In the genomic region with DNA sequence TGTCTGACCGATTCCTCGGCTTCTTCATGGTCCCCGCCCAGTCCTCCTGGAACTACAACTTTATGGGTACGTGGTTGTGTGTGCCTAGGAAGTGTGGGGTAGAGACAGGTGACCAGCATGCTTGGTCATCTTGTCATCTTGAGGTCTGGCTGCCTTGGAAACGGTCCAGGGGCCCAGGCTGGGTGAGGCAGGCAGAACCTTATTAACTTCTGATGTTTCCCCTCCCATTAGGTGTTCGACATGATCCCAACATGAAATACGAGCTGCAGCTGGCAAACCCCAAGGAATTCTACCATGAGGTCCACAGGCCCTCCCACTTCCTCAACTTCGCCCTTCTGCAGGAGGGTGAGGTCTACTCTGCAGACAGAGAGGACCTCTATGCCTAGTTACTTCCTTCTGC, we compare ENCODE assay signal across 12 mouse cellular contexts. TPM values are rescaled to one million over a fixed set of nuclear protein-coding genes. Genes with fewer than 3 reads are reported as not detected.
A peak's percentile ranks its signal among the peaks of the same experiment; 100 is the strongest.
DNase-seq lines count a peak whose midpoint lies in the region; ATAC-seq and TF ChIP-seq lines count a peak whose summit lies in the region.
"Had no signal": no experiment of that assay in that cellular context is flagged by ENCODE, and none has a peak within 500 bp of the region (broad histone marks: within the 10 kb centered on the region; RNA-seq: fewer than 3 reads in every experiment).

No protein-coding gene starts in this region.

- no peaks in the 10 kb centered on the region for H3K27me3 ChIP-seq in intestine, embryonic 16.5 days (replicated peaks; ENCODE audit: control insufficient read depth, insufficient read depth, low read length)
- no peaks in the 10 kb centered on the region for H3K27me3 ChIP-seq in intestine, embryonic 15.5 days (replicated peaks)
- H3K27me3 ChIP-seq in heart, embryonic 13.5 days (replicated peaks) = no peaks in the 10 kb centered on the region
- no peaks in the 10 kb centered on the region for H3K27me3 ChIP-seq in liver, embryonic 15.5 days
- H3K27me3 ChIP-seq: embryonic facial prominence, embryonic 12.5 days; lung, embryonic 15.5 days; neural tube, embryonic 13.5 days; Patski had no signal

- H3K4me2 ChIP-seq in intestine, embryonic 16.5 days (ENCODE audit: low read depth, low read length) = no peak overlapping the region
- no peak overlapping the region for H3K4me2 ChIP-seq in intestine, embryonic 15.5 days (replicated peaks)
- peak overlapping the region; percentile 81 for H3K4me2 ChIP-seq in heart, embryonic 13.5 days
- H3K4me2 ChIP-seq in liver, embryonic 15.5 days = no peak overlapping the region

- peaks cover 15% of the 10 kb centered on the region for H3K36me3 ChIP-seq in intestine, embryonic 16.5 days (ENCODE audit: control insufficient read depth, insufficient read depth, low read length)
- H3K36me3 ChIP-seq in intestine, embryonic 15.5 days = peaks cover 39% of the 10 kb centered on the region
- peaks cover 57% of the 10 kb centered on the region for H3K36me3 ChIP-seq in heart, embryonic 13.5 days
- H3K36me3 ChIP-seq in liver, embryonic 15.5 days (replicated peaks) = peaks cover 61% of the 10 kb centered on the region

- no peak for TF ChIP-seq POLR2A in bone marrow macrophage, adult 2 months (IDR thresholded peaks at IDR 0.05; ENCODE audit: borderline replicate concordance, low read depth, low read length)

- no peak for ATAC-seq in intestine, embryonic 16.5 days
- no peak for ATAC-seq in intestine, embryonic 15.5 days
- ATAC-seq in heart, embryonic 13.5 days (ENCODE audit: extremely low read depth, insufficient number of reproducible peaks, low FRiP score, low TSS enrichment) = no peak
- no peak for ATAC-seq in liver, embryonic 15.5 days (ENCODE audit: insufficient read depth)

- peak overlapping the region; percentile 92; the same call in 1 of the 2 replicates for H3K27ac ChIP-seq in intestine, embryonic 16.5 days (ENCODE audit: low read length)
- no peak overlapping the region for H3K27ac ChIP-seq in intestine, embryonic 15.5 days
- 0 out of 2 replicates have a peak overlapping the region, but pooled peaks have one; percentile 0 for H3K27ac ChIP-seq in bone marrow macrophage, adult 2 months (ENCODE audit: insufficient read depth, low read depth, low read length)
- H3K27ac ChIP-seq in heart, embryonic 13.5 days (replicated peaks) = peak overlapping the region; percentile 92
- peak overlapping the region; percentile 82; the same call in 1 of the 2 replicates for H3K27ac ChIP-seq in liver, embryonic 15.5 days (replicated peaks)
- H3K27ac ChIP-seq: embryonic facial prominence, embryonic 12.5 days had no signal

- DNase-seq in ovary, postnatal 36 days (ENCODE audit: low spot score) = no peak
- no peak for DNase-seq in ovary, adult 18-20 months (ENCODE audit: low spot score)
- DNase-seq: thymus, postnatal 36 days had no signal

- no peak for TF ChIP-seq CTCF in bone marrow macrophage, adult 2 months (IDR thresholded peaks at IDR 0.05; ENCODE audit: low read depth, low read length)

- no peak overlapping the region for H3K9ac ChIP-seq in intestine, embryonic 16.5 days (ENCODE audit: low read depth, low read length)
- H3K9ac ChIP-seq in intestine, embryonic 15.5 days = no peak overlapping the region
- H3K9ac ChIP-seq in heart, embryonic 13.5 days = peak overlapping the region; percentile 84
- no peak overlapping the region for H3K9ac ChIP-seq in liver, embryonic 15.5 days

- peaks cover 19% of the 10 kb centered on the region for H3K4me1 ChIP-seq in intestine, embryonic 16.5 days (ENCODE audit: control insufficient read depth, insufficient read depth, low read length)
- peaks cover 26% of the 10 kb centered on the region for H3K4me1 ChIP-seq in intestine, embryonic 15.5 days (replicated peaks)
- peaks cover 15% of the 10 kb centered on the region for H3K4me1 ChIP-seq in bone marrow macrophage, adult 2 months (ENCODE audit: control insufficient read depth, insufficient read depth, low read length)
- H3K4me1 ChIP-seq in heart, embryonic 13.5 days = peaks cover 27% of the 10 kb centered on the region
- peaks cover 27% of the 10 kb centered on the region for H3K4me1 ChIP-seq in liver, embryonic 15.5 days (replicated peaks)

- H3K9me3 ChIP-seq in intestine, embryonic 16.5 days (ENCODE audit: control insufficient read depth, low read length) = no peaks in the 10 kb centered on the region
- no peaks in the 10 kb centered on the region for H3K9me3 ChIP-seq in intestine, embryonic 15.5 days
- no peaks in the 10 kb centered on the region for H3K9me3 ChIP-seq in heart, embryonic 13.5 days
- H3K9me3 ChIP-seq in liver, embryonic 15.5 days (replicated peaks) = no peaks in the 10 kb centered on the region
- H3K9me3 ChIP-seq: embryonic facial prominence, embryonic 12.5 days; lung, embryonic 15.5 days; neural tube, embryonic 13.5 days had no signal

- 63% methylated on average over 8 of the region's 8 CpGs for WGBS in intestine, embryonic 16.5 days
- 67% methylated on average over 8 of the region's 8 CpGs for WGBS in intestine, embryonic 15.5 days
- 67% methylated on average over 8 of the region's 8 CpGs for WGBS in heart, embryonic 13.5 days
- 56% methylated on average over 8 of the region's 8 CpGs for WGBS in liver, embryonic 15.5 days (ENCODE audit: insufficient replicate concordance)

- no peak overlapping the region for H3K4me3 ChIP-seq in intestine, embryonic 16.5 days (ENCODE audit: low read length)
- H3K4me3 ChIP-seq in intestine, embryonic 15.5 days (replicated peaks) = no peak overlapping the region
- no peak overlapping the region for H3K4me3 ChIP-seq in bone marrow macrophage, adult 2 months (ENCODE audit: insufficient read depth, low read length)
- no peak overlapping the region for H3K4me3 ChIP-seq in heart, embryonic 13.5 days
- no peak overlapping the region for H3K4me3 ChIP-seq in liver, embryonic 15.5 days (replicated peaks)

RNA-seq across cellular contexts. Expression of a gene that starts 1.0 kb away (rescaled TPM):
- polyA plus RNA-seq in intestine, embryonic 16.5 days (2015; fragmentation: Nextera tagmentation; extraction: Ambion mirVana) = 2.4 and 2.7 TPM in 2 replicates
- polyA plus RNA-seq in intestine, embryonic 15.5 days (2015; fragmentation: Nextera tagmentation; extraction: Ambion mirVana) = 1.6 and 2.3 TPM in 2 replicates
- polyA plus RNA-seq in bone marrow macrophage, adult 2 months (2012; ENCODE audit: insufficient read depth, insufficient read length, missing spikeins) = 12.8 and 15.9 TPM in 2 replicates
- 3.4 TPM in 2 replicates for polyA plus RNA-seq in heart, embryonic 13.5 days (2015; fragmentation: Nextera tagmentation; extraction: Ambion mirVana)
- polyA plus RNA-seq in liver, embryonic 15.5 days (2015; fragmentation: Nextera tagmentation; extraction: Ambion mirVana) = 3.7 TPM in 2 replicates

RNA-seq across cellular contexts. Expression of a gene that starts 4.4 kb away (rescaled TPM):
- 5.6 and 6.0 TPM in 2 replicates for polyA plus RNA-seq in intestine, embryonic 16.5 days (2015; fragmentation: Nextera tagmentation; extraction: Ambion mirVana)
- polyA plus RNA-seq in intestine, embryonic 15.5 days (2015; fragmentation: Nextera tagmentation; extraction: Ambion mirVana) = 5.7 TPM in 2 replicates
- polyA plus RNA-seq in bone marrow macrophage, adult 2 months (2012; ENCODE audit: insufficient read depth, insufficient read length, missing spikeins) = 32.8 and 33.5 TPM in 2 replicates
- polyA plus RNA-seq in heart, embryonic 13.5 days (2015; fragmentation: Nextera tagmentation; extraction: Ambion mirVana) = 12.9 and 13.2 TPM in 2 replicates
- polyA plus RNA-seq in liver, embryonic 15.5 days (2015; fragmentation: Nextera tagmentation; extraction: Ambion mirVana) = 2.8 and 3.6 TPM in 2 replicates

RNA-seq across cellular contexts. Expression of a gene that starts 22.3 kb away (rescaled TPM):
- polyA plus RNA-seq in intestine, embryonic 16.5 days (2015; fragmentation: Nextera tagmentation; extraction: Ambion mirVana) = 34.8 and 36.3 TPM in 2 replicates
- 47.5 and 48.2 TPM in 2 replicates for polyA plus RNA-seq in intestine, embryonic 15.5 days (2015; fragmentation: Nextera tagmentation; extraction: Ambion mirVana)
- polyA plus RNA-seq in bone marrow macrophage, adult 2 months (2012; ENCODE audit: insufficient read depth, insufficient read length, missing spikeins) = 51.0 and 65.7 TPM in 2 replicates
- 31.6 and 32.1 TPM in 2 replicates for polyA plus RNA-seq in heart, embryonic 13.5 days (2015; fragmentation: Nextera tagmentation; extraction: Ambion mirVana)
- polyA plus RNA-seq in liver, embryonic 15.5 days (2015; fragmentation: Nextera tagmentation; extraction: Ambion mirVana) = 25.8 and 28.0 TPM in 2 replicates

RNA-seq across cellular contexts. Expression of a gene that starts 22.6 kb away (rescaled TPM):
- polyA plus RNA-seq in intestine, embryonic 16.5 days (2015; fragmentation: Nextera tagmentation; extraction: Ambion mirVana) = 22.0 and 27.7 TPM in 2 replicates
- 11.7 and 12.9 TPM in 2 replicates for polyA plus RNA-seq in intestine, embryonic 15.5 days (2015; fragmentation: Nextera tagmentation; extraction: Ambion mirVana)
- polyA plus RNA-seq in bone marrow macrophage, adult 2 months (2012; ENCODE audit: insufficient read depth, insufficient read length, missing spikeins) = 202 and 231 TPM in 2 replicates
- 3.2 and 3.6 TPM in 2 replicates for polyA plus RNA-seq in heart, embryonic 13.5 days (2015; fragmentation: Nextera tagmentation; extraction: Ambion mirVana)
- 4.2 and 5.8 TPM in 2 replicates for polyA plus RNA-seq in liver, embryonic 15.5 days (2015; fragmentation: Nextera tagmentation; extraction: Ambion mirVana)

RNA-seq across cellular contexts. Expression of a gene that starts 47.4 kb away (rescaled TPM):
- 17.2 and 19.6 TPM in 2 replicates for polyA plus RNA-seq in intestine, embryonic 16.5 days (2015; fragmentation: Nextera tagmentation; extraction: Ambion mirVana)
- polyA plus RNA-seq in intestine, embryonic 15.5 days (2015; fragmentation: Nextera tagmentation; extraction: Ambion mirVana) = 17.7 and 20.3 TPM in 2 replicates
- polyA plus RNA-seq in bone marrow macrophage, adult 2 months (2012; ENCODE audit: insufficient read depth, insufficient read length, missing spikeins) = 3.6 and 4.3 TPM in 2 replicates
- 11.4 and 13.5 TPM in 2 replicates for polyA plus RNA-seq in heart, embryonic 13.5 days (2015; fragmentation: Nextera tagmentation; extraction: Ambion mirVana)
- 18.8 and 19.9 TPM in 2 replicates for polyA plus RNA-seq in liver, embryonic 15.5 days (2015; fragmentation: Nextera tagmentation; extraction: Ambion mirVana)
